19 mouse cellular contexts compared by ENCODE assay signal in the genomic region with DNA sequence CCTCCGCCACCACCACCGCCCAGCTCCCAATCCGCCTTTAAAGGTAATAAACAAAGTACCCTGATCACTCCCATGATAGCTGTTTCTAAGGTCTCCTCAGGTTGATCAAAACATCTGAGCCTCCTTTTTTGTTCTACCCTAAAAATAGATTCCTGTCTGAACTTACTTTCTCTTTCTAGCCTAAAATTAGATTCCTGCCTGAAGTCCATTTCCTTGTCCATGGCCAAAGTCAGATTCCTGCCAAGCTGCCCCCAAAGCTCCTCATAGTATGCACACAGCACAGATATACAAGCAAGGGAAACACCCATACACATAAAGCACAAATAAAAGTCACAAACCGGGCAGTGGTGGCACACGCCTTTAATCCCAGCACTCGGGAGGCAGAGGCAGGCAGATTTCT. TPM values are rescaled to one million over a fixed set of nuclear protein-coding genes. Genes with fewer than 3 reads are reported as not detected.
DNase-seq lines count a peak whose midpoint lies in the region; ATAC-seq and TF ChIP-seq lines count a peak whose summit lies in the region.
"Had no signal": no experiment of that assay in that cellular context is flagged by ENCODE, and none has a peak within 500 bp of the region (broad histone marks: within the 10 kb centered on the region; RNA-seq: fewer than 3 reads in every experiment).

No protein-coding gene starts in this region.

- whole genome bisulfite sequencing in kidney, embryonic 16.5 days = 95% methylated on average over 6 of the region's 6 CpGs
- WGBS in midbrain, embryonic 14.5 days = 96% methylated on average over 6 of the region's 6 CpGs
- 95% methylated on average over 6 of the region's 6 CpGs for WGBS in forebrain, embryonic 14.5 days

- no peak for ATAC-seq in kidney, embryonic 16.5 days (ENCODE audit: low FRiP score, low TSS enrichment)
- ATAC-seq in midbrain, embryonic 14.5 days (ENCODE audit: low FRiP score, low TSS enrichment) = no peak
- ATAC-seq in forebrain, embryonic 14.5 days = no peak

- no peak overlapping the region for H3K4me3 ChIP-seq in gastrocnemius, adult 2 months
- no peak overlapping the region for H3K4me3 ChIP-seq in kidney, embryonic 16.5 days (ENCODE audit: low read length)
- no peak overlapping the region for H3K4me3 ChIP-seq in midbrain, embryonic 14.5 days (replicated peaks; ENCODE audit: low read depth, low read length)
- H3K4me3 ChIP-seq in forebrain, embryonic 14.5 days (ENCODE audit: low read depth, low read length) = no peak overlapping the region
- H3K4me3 ChIP-seq: hindbrain, embryonic 12.5 days; limb, embryonic 13.5 days; liver, embryonic 15.5 days; midbrain, embryonic 12.5 days; neural tube, embryonic 13.5 days had no signal

- peak; percentile 31 for DNase-seq in gastrocnemius, adult 2 months
- DNase-seq in gastrocnemius, postnatal 25 days = no peak
- DNase-seq in kidney, adult 9 months = peak; percentile 54
- DNase-seq in CD4-positive helper T cell, adult 2 months (ENCODE audit: low read depth, low spot score) = peak; percentile 45
- peak; percentile 54 for DNase-seq in induced T-regulatory cell, adult 2 months (ENCODE audit: low read depth)
- no peak for DNase-seq in midbrain, embryonic 14.5 days
- no peak for DNase-seq in forebrain, embryonic 14.5 days (ENCODE audit: low spot score)
- DNase-seq: cerebellum, adult 11 months; cerebellum, postnatal 14 days; embryo, embryonic 11 days; layer of hippocampus, postnatal 36 days; right cerebral cortex, adult 18-20 months; thymus, postnatal 36 days had no signal

- no peak overlapping the region for H3K4me2 ChIP-seq in kidney, embryonic 16.5 days (replicated peaks; ENCODE audit: low read depth, low read length)
- H3K4me2 ChIP-seq in midbrain, embryonic 14.5 days (ENCODE audit: low read length) = no peak overlapping the region
- H3K4me2 ChIP-seq in forebrain, embryonic 14.5 days (ENCODE audit: low read length) = no peak overlapping the region
- H3K4me2 ChIP-seq: hindbrain, embryonic 12.5 days; limb, embryonic 13.5 days; liver, embryonic 15.5 days; midbrain, embryonic 12.5 days; neural tube, embryonic 13.5 days had no signal

- H3K9me3 ChIP-seq in kidney, embryonic 16.5 days (ENCODE audit: low read length) = no peaks in the 10 kb centered on the region
- no peaks in the 10 kb centered on the region for H3K9me3 ChIP-seq in midbrain, embryonic 14.5 days (ENCODE audit: control insufficient read depth, low read length)
- H3K9me3 ChIP-seq in forebrain, embryonic 14.5 days (replicated peaks; ENCODE audit: control insufficient read depth, low read length) = no peaks in the 10 kb centered on the region
- H3K9me3 ChIP-seq: hindbrain, embryonic 12.5 days; limb, embryonic 13.5 days; liver, embryonic 15.5 days; midbrain, embryonic 12.5 days; neural tube, embryonic 13.5 days had no signal

- intact Hi-C loops in gastrocnemius, adult 2 months (cut with DNase I) = no loop called here

- H3K9ac ChIP-seq in kidney, embryonic 16.5 days (replicated peaks; ENCODE audit: low read length) = no peak overlapping the region
- H3K9ac ChIP-seq in midbrain, embryonic 14.5 days (replicated peaks; ENCODE audit: low read length) = no peak overlapping the region
- no peak overlapping the region for H3K9ac ChIP-seq in forebrain, embryonic 14.5 days (ENCODE audit: low read length)
- H3K9ac ChIP-seq: hindbrain, embryonic 12.5 days; limb, embryonic 13.5 days; liver, embryonic 15.5 days; midbrain, embryonic 12.5 days; neural tube, embryonic 13.5 days had no signal

- no peaks in the 10 kb centered on the region for H3K36me3 ChIP-seq in kidney, embryonic 16.5 days (ENCODE audit: insufficient read depth, low read length)
- no peaks in the 10 kb centered on the region for H3K36me3 ChIP-seq in midbrain, embryonic 14.5 days (ENCODE audit: control insufficient read depth, insufficient read depth, low read length)
- H3K36me3 ChIP-seq in forebrain, embryonic 14.5 days (ENCODE audit: control insufficient read depth, insufficient read depth, low read length) = no peaks in the 10 kb centered on the region
- H3K36me3 ChIP-seq: hindbrain, embryonic 12.5 days; limb, embryonic 13.5 days; liver, embryonic 15.5 days; midbrain, embryonic 12.5 days; neural tube, embryonic 13.5 days had no signal

- no peak for TF ChIP-seq CTCF in gastrocnemius, adult 2 months (IDR thresholded peaks at IDR 0.05)

- no peaks in the 10 kb centered on the region for H3K27me3 ChIP-seq in kidney, embryonic 16.5 days (ENCODE audit: insufficient read depth, low read length)
- no peaks in the 10 kb centered on the region for H3K27me3 ChIP-seq in midbrain, embryonic 14.5 days (ENCODE audit: control insufficient read depth, insufficient read depth, low read length)
- H3K27me3 ChIP-seq in forebrain, embryonic 14.5 days (replicated peaks; ENCODE audit: control insufficient read depth, insufficient read depth, low read length) = no peaks in the 10 kb centered on the region
- H3K27me3 ChIP-seq: hindbrain, embryonic 12.5 days; limb, embryonic 13.5 days; liver, embryonic 15.5 days; midbrain, embryonic 12.5 days; neural tube, embryonic 13.5 days had no signal

- H3K4me1 ChIP-seq in kidney, embryonic 16.5 days (ENCODE audit: insufficient read depth, low read length) = peaks cover 20% of the 10 kb centered on the region
- H3K4me1 ChIP-seq in midbrain, embryonic 14.5 days (ENCODE audit: control insufficient read depth, insufficient read depth, low read length) = no peaks in the 10 kb centered on the region
- H3K4me1 ChIP-seq in forebrain, embryonic 14.5 days (ENCODE audit: control insufficient read depth, insufficient read depth, low read length) = no peaks in the 10 kb centered on the region
- H3K4me1 ChIP-seq: hindbrain, embryonic 12.5 days; midbrain, embryonic 12.5 days; neural tube, embryonic 13.5 days had no signal

- peak overlapping the region; percentile 31 for H3K27ac ChIP-seq in gastrocnemius, adult 2 months
- H3K27ac ChIP-seq in kidney, embryonic 16.5 days (ENCODE audit: low read length) = no peak overlapping the region
- H3K27ac ChIP-seq in midbrain, embryonic 14.5 days (replicated peaks; ENCODE audit: low read depth, low read length) = no peak overlapping the region
- no peak overlapping the region for H3K27ac ChIP-seq in forebrain, embryonic 14.5 days (ENCODE audit: low read depth, low read length)
- H3K27ac ChIP-seq: hindbrain, embryonic 12.5 days; limb, embryonic 13.5 days; liver, embryonic 15.5 days; midbrain, embryonic 12.5 days; neural tube, embryonic 13.5 days had no signal

RNA-seq across cellular contexts. Expression of gene Klhl25, which starts 58.4 kb away (rescaled TPM):
- 1 to 10 TPM; 4.0 to 4.6 TPM for total RNA-seq in gastrocnemius, adult 2 months (2021)
- 1 to 10 TPM; 3.1 to 3.5 TPM for total RNA-seq in gastrocnemius, postnatal 25 days (2021)
- polyA plus RNA-seq in kidney, embryonic 16.5 days (2015; fragmentation: Nextera tagmentation; extraction: Ambion mirVana) = 19.6 and 20.0 TPM in 2 replicates
- 23.4 and 25.0 TPM in 2 replicates for polyA plus RNA-seq in midbrain, embryonic 14.5 days (2014; fragmentation: Nextera tagmentation; extraction: Ambion mirVana)
- polyA plus RNA-seq in forebrain, embryonic 14.5 days (2014; fragmentation: Nextera tagmentation; extraction: Ambion mirVana) = 36.9 and 40.9 TPM in 2 replicates

Comparison
In these comparisons a context has a peak if more than half of its experiments do, and no peak if none do; other contexts are left out.
1. DNase-seq: peak in gastrocnemius, adult 2 months (single experiment), kidney, adult 9 months (single experiment), CD4-positive helper T cell, adult 2 months (single experiment) and induced T-regulatory cell, adult 2 months (single experiment); none in gastrocnemius, postnatal 25 days (single experiment), midbrain, embryonic 14.5 days (single experiment) and forebrain, embryonic 14.5 days (single experiment).